Mouse (Mus musculus) kidney, adult 2 months (tissue): ENCODE measurements at regions not wholly inside any gene's neighbourhood (a gene's known extent, or its start where the extent isn't known, plus 50 kb on each side); places are given as distances from the start of the nearest gene placed in this dataset.
"Not testable (repeated sequence)": the region's sequence is repeated elsewhere in the genome, so short reads cannot be mapped to it uniquely, and the experiment has no call there.

ENCODE experiments used
- DNase-seq: peaks from one replicate; pipeline ENCODE4 v3.0.0; 2021
- H3K27ac ChIP-seq: fragments of 200-500 bp; 2 replicates; pipeline ENCODE4 v1.5.1; 2012; ENCODE audit warnings: low read depth, low read length, control low read depth, inconsistent platforms; ENCODE audit not compliant: insufficient read depth
- H3K27me3 ChIP-seq: fragments of 200-500 bp; replicated peaks from 2 replicates; pipeline ENCODE4 v1.6.1; 2012; ENCODE audit warnings: mild to moderate bottlenecking, moderate library complexity, low read length, inconsistent platforms; ENCODE audit not compliant: control insufficient read depth, insufficient read depth
- H3K36me3 ChIP-seq: fragments of 200-500 bp; 2 replicates; pipeline ENCODE4 v1.6.1; 2012; ENCODE audit warnings: mild to moderate bottlenecking, moderate library complexity, low read length, inconsistent platforms; ENCODE audit not compliant: control insufficient read depth, insufficient read depth
- H3K4me1 ChIP-seq: fragments of 200-500 bp; 2 replicates; pipeline ENCODE4 v1.6.1; 2011; ENCODE audit warnings: low read length; ENCODE audit not compliant: control insufficient read depth, insufficient read depth
- H3K4me3 ChIP-seq: fragments of 200-500 bp; 2 replicates; pipeline ENCODE4 v1.5.1; 2011; ENCODE audit warnings: mild to moderate bottlenecking, low read depth, low read length, control low read depth; ENCODE audit not compliant: insufficient read depth
- CTCF ChIP-seq: fragments of 200-500 bp; conservative IDR thresholded peaks from 2 replicates; pipeline ENCODE4 v1.5.1; 2011; ENCODE audit warnings: low read depth, mild to moderate bottlenecking, control low read depth, low read length, moderate library complexity, mixed read lengths; ENCODE audit not compliant: insufficient read depth, insufficient read length
- POLR2A ChIP-seq: fragments of 200-500 bp; IDR thresholded peaks from one replicate; pipeline ENCODE4 v1.6.1; 2011; ENCODE audit warnings: low read depth, low read length, control low read depth
- WGBS: fragments of 180-500 bp; shearing (Covaris S2); methylation state at CpG from one replicate; pipeline ENCODE4 v1.1.7; 2018; 5-methylcytosine and 5-hydroxymethylcytosine counted together

GRCm38 (mm10) chr12:3188734-3189275 lies 121.0 kb downstream of the Rab10 start:
- H3K4me1 ChIP-seq, H3K27me3 ChIP-seq, H3K36me3 ChIP-seq, H3K4me3 ChIP-seq, H3K27ac ChIP-seq, DNase-seq: not testable (repeated sequence)
- WGBS: 73% methylated on average over 2 of the region's 2 CpGs

- no peak for DNase-seq
- Histone ChIP-seq H3K27me3 (no peaks in the 10 kb centered on the region), H3K4me3 (no peak overlapping the region), H3K27ac (no peak overlapping the region), H3K36me3 (no peaks in the 10 kb centered on the region), H3K4me1 (no peaks in the 10 kb centered on the region)
- no peak for TF ChIP-seq CTCF
These were observed 121.6 kb downstream of the Rab10 start for GRCm38 (mm10) chr12:3188137-3188536.

GRCm38 (mm10) chr12:3173325-3173724 lies 136.4 kb downstream of the Rab10 start:
- WGBS: 76% methylated on average over 2 of the region's 2 CpGs
- no peaks in the 10 kb centered on the region for H3K4me1 ChIP-seq
- no peaks in the 10 kb centered on the region; the same call in 1 of the 2 replicates for H3K27me3 ChIP-seq
- TF ChIP-seq POLR2A (no peak), CTCF (no peak)
- H3K4me3 ChIP-seq: no peak overlapping the region
- no peak for DNase-seq
- H3K27ac ChIP-seq: no peak overlapping the region
- no peaks in the 10 kb centered on the region for H3K36me3 ChIP-seq

GRCm38 (mm10) chr12:3169705-3170287 lies 140.0 kb downstream of the Rab10 start:
- not testable (repeated sequence) for H3K4me1 ChIP-seq, H3K27me3 ChIP-seq, H3K4me3 ChIP-seq, H3K27ac ChIP-seq, H3K36me3 ChIP-seq
- peak; percentile 1 for DNase-seq
- WGBS: 23% methylated on average over 8 of the region's 8 CpGs

GRCm38 (mm10) chr12:3161666-3162065 lies 148.1 kb downstream of the Rab10 start:
- not testable (repeated sequence) for H3K4me3 ChIP-seq, H3K27ac ChIP-seq, DNase-seq, H3K27me3 ChIP-seq, H3K4me1 ChIP-seq, H3K36me3 ChIP-seq
- WGBS: 63% methylated on average over 6 of the region's 6 CpGs

GRCm38 (mm10) chr12:3158771-3159170 lies 151.0 kb downstream of the Rab10 start:
- not testable (repeated sequence) for H3K4me3 ChIP-seq, H3K27me3 ChIP-seq, H3K36me3 ChIP-seq, H3K27ac ChIP-seq, DNase-seq, H3K4me1 ChIP-seq
- WGBS: 48% methylated on average over 2 of the region's 2 CpGs

GRCm38 (mm10) chr12:3153705-3154104 lies 156.1 kb downstream of the Rab10 start:
- H3K4me1 ChIP-seq, H3K4me3 ChIP-seq, H3K27ac ChIP-seq, H3K27me3 ChIP-seq, DNase-seq, H3K36me3 ChIP-seq: not testable (repeated sequence)
- WGBS: 60% methylated on average over 7 of the region's 7 CpGs

- not testable (repeated sequence) for H3K27me3 ChIP-seq, H3K4me1 ChIP-seq, DNase-seq, H3K27ac ChIP-seq, H3K4me3 ChIP-seq, H3K36me3 ChIP-seq
These were observed 177.2 kb downstream of the Rab10 start for GRCm38 (mm10) chr12:3132553-3132952.

GRCm38 (mm10) chr12:3131149-3131751 lies 178.5 kb downstream of the Rab10 start:
- DNase-seq: not testable (repeated sequence)
- WGBS: 38% methylated on average over 6 of the region's 6 CpGs

GRCm38 (mm10) chr12:3127336-3127735 lies 182.4 kb downstream of the Rab10 start:
- 70% methylated on average over 1 of the region's 1 CpGs for WGBS
- not testable (repeated sequence) for H3K27ac ChIP-seq, H3K4me1 ChIP-seq, H3K36me3 ChIP-seq, H3K27me3 ChIP-seq, H3K4me3 ChIP-seq, DNase-seq

More at GRCm38 (mm10) chr12:3131149-3131751, 178.5 kb downstream of the Rab10 start:
- H3K4me1 ChIP-seq, H3K27me3 ChIP-seq, H3K36me3 ChIP-seq, H3K27ac ChIP-seq, H3K4me3 ChIP-seq: not testable (repeated sequence)
